Mouse (Mus musculus) CH12.LX (cell line): ENCODE data around the gene Nlrp1a.

Experiments
- CTCF ChIP-seq, 2 experiments: IDR thresholded peaks in 1 of 2; conservative IDR thresholded peaks in 1 of 2; 2 replicates each; pipeline ENCODE4 v1.5.1; 2011 to 2012; ENCODE audit warnings: low read depth in 2 of 2, low read length in 2 of 2, improper control_type of control experiment in 1 of 2, inconsistent platforms in 1 of 2, mild to moderate bottlenecking in 1 of 2, moderate library complexity in 1 of 2
- E2F4 ChIP-seq: IDR thresholded peaks from 2 replicates; pipeline ENCODE4 v1.6.1; 2011; ENCODE audit warnings: low read depth, low read length, improper control_type of control experiment; ENCODE audit not compliant: insufficient replicate concordance
- EP300 ChIP-seq: IDR thresholded peaks from 2 replicates; pipeline ENCODE4 v1.6.1; 2011; ENCODE audit warnings: low read length, improper control_type of control experiment
- ETS1 ChIP-seq: conservative IDR thresholded peaks from 2 replicates; pipeline ENCODE4 v1.6.1; 2012; ENCODE audit warnings: low read depth, mild to moderate bottlenecking, inconsistent platforms, low read length, improper control_type of control experiment, moderate library complexity
- MAZ ChIP-seq: IDR thresholded peaks from 2 replicates; pipeline ENCODE4 v1.6.1; 2012; ENCODE audit warnings: low read depth, mild to moderate bottlenecking, inconsistent platforms, low read length, improper control_type of control experiment, moderate library complexity
- NRF1 ChIP-seq: IDR thresholded peaks from 2 replicates; pipeline ENCODE4 v1.6.1; 2014; ENCODE audit warnings: low read depth, mild to moderate bottlenecking, inconsistent platforms, low read length, improper control_type of control experiment, moderate library complexity
- POLR2A ChIP-seq: IDR thresholded peaks from 2 replicates; pipeline ENCODE4 v1.6.1; 2011; ENCODE audit warnings: low read depth, mild to moderate bottlenecking, improper control_type of control experiment, low read length

DNA sequence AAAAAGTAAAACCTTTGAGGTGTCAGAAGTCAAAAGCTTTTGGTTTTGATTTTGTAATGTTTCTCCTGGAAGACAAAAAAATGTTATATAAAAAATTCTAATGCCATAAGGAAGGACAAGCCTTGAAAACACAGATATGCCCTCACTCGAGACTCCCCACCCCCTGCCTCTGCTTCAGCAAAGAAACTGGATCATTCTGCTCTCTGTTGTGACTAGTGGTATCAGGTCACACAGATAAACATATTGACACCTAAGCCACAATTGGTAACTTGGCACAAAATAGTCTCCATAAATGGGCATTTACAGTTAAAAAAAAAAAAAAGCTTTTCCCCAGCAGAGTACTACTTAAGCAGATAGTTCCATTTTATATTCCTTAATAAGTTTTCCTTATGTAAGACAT is 68.2 kb downstream of the Nlrp1a start:
- no peak for TF ChIP-seq E2F4
- no peak for TF ChIP-seq EP300
- TF ChIP-seq POLR2A, result no peak
- TF ChIP-seq CTCF (conservative IDR thresholded peaks at IDR 0.05 in 1 of 2, IDR thresholded peaks at IDR 0.05 in 1 of 2; ENCODE audit: low read depth in 2 of 2, low read length in 2 of 2), result no peak
- no peak for TF ChIP-seq ETS1
- TF ChIP-seq NRF1, result no peak
- TF ChIP-seq MAZ, result no peak
